Mouse (Mus musculus) liver, embryonic 14.5 days (tissue): ENCODE measurements around the gene Stam2. TPM values are rescaled to one million over a fixed set of nuclear protein-coding genes. Genes with fewer than 3 reads are reported as not detected.

Experiments used
- ATAC-seq: fragments of 200-750 bp; cut with Nextera tagmentation; 2 replicates; pipeline ENCODE4 v1.8.0; 2017; ENCODE audit warnings: moderate number of reproducible peaks, mild to moderate bottlenecking, moderate library complexity; ENCODE audit not compliant: insufficient read depth
- DNase-seq, 3 experiments: peaks; one replicate each; pipeline ENCODE4 v3.0.0-alpha.2; 2012 to 2013; ENCODE audit warnings: low read depth in 3 of 3, low spot score in 3 of 3
- H3K27ac ChIP-seq: fragments of 300-500 bp; sonication (generic); 2 replicates; pipeline ENCODE4 v1.5.1; 2014; ENCODE audit warnings: moderate library complexity, mild to moderate bottlenecking, control low read depth, inconsistent platforms
- H3K27me3 ChIP-seq: fragments of 300-500 bp; sonication (generic); 2 replicates; pipeline ENCODE4 v1.6.1; 2014; ENCODE audit warnings: mild to moderate bottlenecking, low read length, moderate library complexity; ENCODE audit not compliant: control insufficient read depth, insufficient read depth
- H3K36me3 ChIP-seq: fragments of 300-500 bp; sonication (generic); replicated peaks from 2 replicates; pipeline ENCODE4 v1.6.1; 2014; ENCODE audit warnings: low read depth; ENCODE audit not compliant: control insufficient read depth, insufficient read depth
- H3K4me1 ChIP-seq, 2 experiments: fragments of 200-500 bp in 1 of 2; fragments of 300-500 bp in 1 of 2; sonication (generic) in 1 of 2; replicated peaks; 2 replicates each; pipeline ENCODE4 v1.6.1; 2012 to 2014; ENCODE audit warnings: antibody characterized with exemption in 1 of 2, inconsistent platforms in 1 of 2, low read length in 1 of 2; ENCODE audit not compliant: control insufficient read depth in 2 of 2, insufficient read depth in 2 of 2
- H3K4me2 ChIP-seq: fragments of 300-500 bp; sonication (generic); 2 replicates; pipeline ENCODE4 v1.6.1; 2014; ENCODE audit warnings: low read depth, mild to moderate bottlenecking, control low read depth, moderate library complexity
- H3K4me3 ChIP-seq, 2 experiments: fragments of 200-500 bp in 1 of 2; fragments of 300-500 bp in 1 of 2; sonication (generic) in 1 of 2; 2 replicates each; pipeline ENCODE4 v1.5.1; 2012 to 2014; ENCODE audit warnings: low read depth in 2 of 2, low read length in 2 of 2, mild to moderate bottlenecking in 2 of 2, control low read depth in 1 of 2, inconsistent platforms in 1 of 2, moderate library complexity in 1 of 2; ENCODE audit not compliant: insufficient read depth in 1 of 2
- H3K9ac ChIP-seq: fragments of 300-500 bp; sonication (generic); replicated peaks from 2 replicates; pipeline ENCODE4 v1.6.1; 2014; ENCODE audit warnings: mild to moderate bottlenecking, control low read depth, moderate library complexity
- H3K9me3 ChIP-seq: fragments of 300-500 bp; sonication (generic); 2 replicates; pipeline ENCODE4 v1.6.1; 2016; ENCODE audit warnings: low read length, mixed read lengths; ENCODE audit not compliant: control insufficient read depth
- CTCF ChIP-seq: IDR thresholded peaks from 2 replicates; pipeline ENCODE4 v1.5.1; 2016; ENCODE audit warnings: antibody characterized with exemption, low read depth, control low read depth
- EP300 ChIP-seq: IDR thresholded peaks from 2 replicates; pipeline ENCODE4 v1.6.1; 2016; ENCODE audit warnings: antibody characterized with exemption, low read depth
- WGBS: fragments of 180-500 bp; shearing (Covaris S2); extraction: QIAGEN DNeasy Blood & Tissue Kit; methylation state at CpG from one replicate; pipeline ENCODE4 v1.1.7; 2014; ENCODE audit not compliant: insufficient replicate concordance; 5-methylcytosine and 5-hydroxymethylcytosine counted together
- polyA plus RNA-seq, 2 experiments: library from polyadenylated mRNA; depleted of rRNA in 1 of 2; stranded (reverse) in 1 of 2; unstranded in 1 of 2; fragments of >200 nt; fragmentation: Nextera tagmentation in 1 of 2; extraction: Ambion mirVana in 1 of 2; gene quantifications; 2 replicates each; pipeline versions ENCODE4 v1.2.1 to v1.2.3; 2012 to 2014

The Stam2 gene
- polyA plus RNA-seq, 2 experiments: 2.9 to 9.4 TPM

GRCm38 (mm10) chr2:52668480-52668879 lies 73.6 kb downstream of the Stam2 start:
- TF ChIP-seq EP300 (no peak), CTCF (no peak)
- no peak for ATAC-seq
- no peaks in the 10 kb centered on the region for H3K36me3 ChIP-seq
- no peak overlapping the region for H3K4me2 ChIP-seq
- no peak for DNase-seq
- 64% methylated on average over 6 of the region's 6 CpGs for WGBS
- H3K27me3 ChIP-seq: peaks cover 7% of the 10 kb centered on the region; the same call in 1 of the 2 replicates
- no peak overlapping the region for H3K4me3 ChIP-seq
- H3K9ac ChIP-seq: no peak overlapping the region
- no peaks in the 10 kb centered on the region for H3K9me3 ChIP-seq
- no peaks in the 10 kb centered on the region for H3K4me1 ChIP-seq
- H3K27ac ChIP-seq: no peak overlapping the region

GRCm38 (mm10) chr2:52656722-52657121 lies 85.4 kb downstream of the Stam2 start:
- Histone ChIP-seq H3K4me1 (no peaks in the 10 kb centered on the region), H3K9ac (no peak overlapping the region), H3K4me2 (no peak overlapping the region), H3K27me3 (no peaks in the 10 kb centered on the region), H3K9me3 (no peaks in the 10 kb centered on the region), H3K36me3 (no peaks in the 10 kb centered on the region), H3K27ac (no peak overlapping the region), H3K4me3 (no peak overlapping the region)
- DNase-seq (no peak), ATAC-seq (no peak)
- TF ChIP-seq EP300: no peak
- TF ChIP-seq CTCF: no peak
- 71% methylated on average over 5 of the region's 5 CpGs for WGBS

- H3K36me3 ChIP-seq: no peaks in the 10 kb centered on the region
- 33% methylated on average over 4 of the region's 4 CpGs for WGBS
Observed at GRCm38 (mm10) chr2:52654541-52654940, 87.5 kb downstream of the Stam2 start.

DNA sequence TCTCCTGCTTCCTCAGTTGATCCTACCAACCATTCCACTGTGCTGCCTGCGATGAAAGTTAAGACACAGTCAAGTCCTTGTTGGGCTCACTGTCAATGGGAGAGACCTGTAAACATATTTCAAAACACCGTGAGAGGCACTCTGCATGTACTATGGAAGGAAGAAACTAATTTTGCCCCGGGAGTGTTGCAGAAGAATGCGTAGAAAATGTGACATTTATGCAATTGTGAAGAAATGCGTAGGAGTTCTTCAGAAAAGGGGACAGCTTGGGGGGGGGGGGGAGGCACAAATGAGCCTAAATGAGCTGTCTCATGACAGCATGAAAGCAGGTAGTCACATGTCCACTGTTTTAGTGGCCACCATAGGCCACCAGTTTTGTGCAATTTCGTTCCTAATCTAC lies 90.5 kb downstream of the Stam2 start:
- no peak overlapping the region for H3K9ac ChIP-seq
- H3K4me1 ChIP-seq: no peaks in the 10 kb centered on the region
- no peak overlapping the region for H3K4me2 ChIP-seq
- no peaks in the 10 kb centered on the region for H3K27me3 ChIP-seq
- H3K36me3 ChIP-seq: no peaks in the 10 kb centered on the region
- no peak overlapping the region for H3K4me3 ChIP-seq
- no peak overlapping the region for H3K27ac ChIP-seq
- TF ChIP-seq CTCF (no peak), EP300 (no peak)
- WGBS: 69% methylated on average over 6 of the region's 6 CpGs
- ATAC-seq (no peak), DNase-seq (no peak)
- no peaks in the 10 kb centered on the region for H3K9me3 ChIP-seq

More at GRCm38 (mm10) chr2:52654541-52654940, 87.5 kb downstream of the Stam2 start:
- no peak overlapping the region for H3K27ac ChIP-seq
- DNase-seq (no peak), ATAC-seq (no peak)
- no peak overlapping the region for H3K4me2 ChIP-seq
- no peaks in the 10 kb centered on the region for H3K27me3 ChIP-seq
- H3K9ac ChIP-seq: no peak overlapping the region
- no peak for TF ChIP-seq CTCF
- no peak overlapping the region for H3K4me3 ChIP-seq
- no peaks in the 10 kb centered on the region for H3K4me1 ChIP-seq
- no peaks in the 10 kb centered on the region for H3K9me3 ChIP-seq

DNA sequence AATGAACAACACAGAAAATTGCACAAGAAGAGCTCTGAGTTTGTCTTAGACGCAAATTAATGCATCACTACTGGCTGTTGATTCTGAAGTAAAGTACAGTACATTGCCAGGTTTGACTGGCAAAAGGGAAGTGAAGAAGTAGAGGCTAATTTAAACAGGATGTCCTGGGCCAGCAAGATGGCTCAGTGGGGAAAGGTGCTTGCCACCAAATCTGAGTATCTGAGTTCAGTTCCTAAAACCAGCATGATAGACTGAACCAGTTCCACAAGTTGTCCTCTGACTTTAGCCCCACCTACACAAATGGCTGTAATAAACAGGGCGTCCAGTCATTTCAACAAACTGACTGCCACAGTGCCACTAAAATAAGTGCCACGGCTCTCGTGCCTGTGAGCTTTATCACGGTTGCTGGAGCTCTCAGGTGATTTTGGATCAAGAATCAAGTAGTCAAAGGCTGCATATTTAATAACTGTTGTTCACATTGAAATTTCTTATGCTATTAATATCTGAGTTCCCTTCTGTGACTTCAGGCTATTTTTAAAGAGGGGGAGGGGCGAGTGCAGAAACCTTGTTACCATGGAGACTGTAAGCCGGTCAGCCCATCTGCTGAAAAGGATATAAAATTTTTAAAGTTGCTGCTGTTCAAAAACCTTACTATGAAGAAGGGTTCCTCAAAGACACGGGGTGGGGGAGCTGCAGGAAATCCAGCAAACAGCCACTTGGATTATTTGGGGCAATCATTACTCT lies 94.7 kb downstream of the Stam2 start:
- H3K27ac ChIP-seq: no peak overlapping the region
- WGBS: 59% methylated on average over 8 of the region's 8 CpGs
- no peak overlapping the region for H3K4me2 ChIP-seq
- H3K9ac ChIP-seq: no peak overlapping the region
- H3K4me3 ChIP-seq: no peak overlapping the region
- no peak for DNase-seq
- ATAC-seq: no peak
- no peaks in the 10 kb centered on the region for H3K27me3 ChIP-seq
- no peaks in the 10 kb centered on the region for H3K36me3 ChIP-seq
- H3K9me3 ChIP-seq: no peaks in the 10 kb centered on the region
- no peak for TF ChIP-seq EP300
- TF ChIP-seq CTCF: no peak
- H3K4me1 ChIP-seq: no peaks in the 10 kb centered on the region
